Comparison of ENCODE assay signal across 9 mouse cellular contexts in genomic region chr11:59305821-59306215, GRCm38 (mm10). TPM values are rescaled to one million over a fixed set of nuclear protein-coding genes. Genes with fewer than 3 reads are reported as not detected.
DNase-seq lines count a peak whose midpoint lies in the region; ATAC-seq and TF ChIP-seq lines count a peak whose summit lies in the region.
"Had no signal": no experiment of that assay in that cellular context is flagged by ENCODE, and none has a peak within 500 bp of the region (broad histone marks: within the 10 kb centered on the region; RNA-seq: fewer than 3 reads in every experiment).

No protein-coding gene starts in this region.

- DNase-seq in kidney, postnatal 0 days (ENCODE audit: low spot score), result no peak
- no peak for DNase-seq in kidney, postnatal 36 days
- no peak for DNase-seq in forebrain, postnatal 0 days
- DNase-seq in adrenal gland, adult (ENCODE audit: inconsistent age in 2 of 2, low spot score in 1 of 2), result no peak
- no peak for DNase-seq in spleen, adult 18-20 months
- DNase-seq in urinary bladder, adult 2 months (ENCODE audit: low spot score), result no peak
- DNase-seq: thymus, postnatal 36 days had no signal

- H3K4me1 ChIP-seq in kidney, postnatal 0 days (replicated peaks; ENCODE audit: insufficient read depth, low read length), result peaks cover 14% of the 10 kb centered on the region
- peaks cover 4% of the 10 kb centered on the region; the same call in 1 of the 2 replicates for H3K4me1 ChIP-seq in brown adipose tissue, adult 24 weeks (ENCODE audit: control insufficient read depth, insufficient read depth, insufficient read length, low read length)
- H3K4me1 ChIP-seq in forebrain, postnatal 0 days (ENCODE audit: insufficient read depth), result peaks cover 6% of the 10 kb centered on the region
- peaks cover 44% of the 10 kb centered on the region for H3K4me1 ChIP-seq in midbrain, embryonic 13.5 days (replicated peaks)

- H3K27me3 ChIP-seq in kidney, postnatal 0 days (ENCODE audit: insufficient read depth, low read length), result peaks cover 13% of the 10 kb centered on the region
- H3K27me3 ChIP-seq in forebrain, postnatal 0 days (ENCODE audit: insufficient read depth, low read length), result peaks cover 33% of the 10 kb centered on the region
- peaks cover 81% of the 10 kb centered on the region for H3K27me3 ChIP-seq in midbrain, embryonic 13.5 days

- H3K9me3 ChIP-seq in kidney, postnatal 0 days (replicated peaks; ENCODE audit: low read length), result no peaks in the 10 kb centered on the region
- H3K9me3 ChIP-seq in forebrain, postnatal 0 days (ENCODE audit: low read length), result no peaks in the 10 kb centered on the region
- no peaks in the 10 kb centered on the region for H3K9me3 ChIP-seq in midbrain, embryonic 13.5 days

- H3K36me3 ChIP-seq in kidney, postnatal 0 days (ENCODE audit: insufficient read depth, low read length), result no peaks in the 10 kb centered on the region
- no peaks in the 10 kb centered on the region for H3K36me3 ChIP-seq in forebrain, postnatal 0 days (ENCODE audit: insufficient read depth)
- H3K36me3 ChIP-seq in midbrain, embryonic 13.5 days, result no peaks in the 10 kb centered on the region

- H3K27ac ChIP-seq in kidney, postnatal 0 days, result no peak overlapping the region
- no peak overlapping the region for H3K27ac ChIP-seq in brown adipose tissue, adult 24 weeks (replicated peaks; ENCODE audit: low read depth, low read length)
- H3K27ac ChIP-seq in forebrain, postnatal 0 days (ENCODE audit: low read depth, low read length), result no peak overlapping the region
- no peak overlapping the region for H3K27ac ChIP-seq in midbrain, embryonic 13.5 days

- H3K9ac ChIP-seq in kidney, postnatal 0 days (ENCODE audit: low read depth, low read length), result no peak overlapping the region
- H3K9ac ChIP-seq in forebrain, postnatal 0 days, result no peak overlapping the region
- H3K9ac ChIP-seq in midbrain, embryonic 13.5 days (replicated peaks), result no peak overlapping the region

- ATAC-seq in kidney, postnatal 0 days (replicated peaks; ENCODE audit: low FRiP score, low read depth), result no peak
- ATAC-seq in forebrain, postnatal 0 days, result no peak
- ATAC-seq in midbrain, embryonic 13.5 days, result no peak

- TF ChIP-seq CTCF in kidney, postnatal 0 days (IDR thresholded peaks at IDR 0.05; ENCODE audit: low read depth), result no peak
- no peak for TF ChIP-seq CTCF in forebrain, postnatal 0 days (IDR thresholded peaks at IDR 0.05; ENCODE audit: low read depth)

- peak overlapping the region; percentile 60; the same call in 1 of the 2 replicates for H3K4me3 ChIP-seq in kidney, postnatal 0 days (replicated peaks; ENCODE audit: low read depth, low read length)
- H3K4me3 ChIP-seq in brown adipose tissue, adult 24 weeks (ENCODE audit: insufficient read depth, low read depth, low read length), result peak overlapping the region; percentile 76; the same call in 1 of the 2 replicates
- no peak overlapping the region for H3K4me3 ChIP-seq in forebrain, postnatal 0 days (ENCODE audit: low read depth, low read length)
- peak overlapping the region; percentile 52 for H3K4me3 ChIP-seq in midbrain, embryonic 13.5 days (replicated peaks)

- 6% methylated on average over 10 of the region's 10 CpGs for WGBS in kidney, postnatal 0 days
- WGBS in forebrain, postnatal 0 days, result 5% methylated on average over 10 of the region's 10 CpGs
- 4% methylated on average over 10 of the region's 10 CpGs for WGBS in midbrain, embryonic 13.5 days

- peak overlapping the region; percentile 94; the same call in 1 of the 2 replicates for H3K4me2 ChIP-seq in kidney, postnatal 0 days (ENCODE audit: low read length)
- peak overlapping the region; percentile 92; the same call in 1 of the 2 replicates for H3K4me2 ChIP-seq in forebrain, postnatal 0 days (ENCODE audit: low read depth)
- peak overlapping the region; percentile 70 for H3K4me2 ChIP-seq in midbrain, embryonic 13.5 days (replicated peaks)

RNA-seq across cellular contexts. Expression of gene Wnt9a, which starts 0.9 kb away (rescaled TPM):
- polyA plus RNA-seq in kidney, postnatal 0 days (2015; fragmentation: Nextera tagmentation; extraction: Ambion mirVana), result 1.0 and 1.1 TPM in 2 replicates
- polyA plus RNA-seq in brown adipose tissue, adult 24 weeks (2012; ENCODE audit: insufficient read depth, insufficient read length, missing spikeins), result 0.33 and 0.40 TPM in 2 replicates
- total RNA-seq in forebrain, postnatal 0 days (2014; rRNA removed), result 1.9 and 5.6 TPM in 2 replicates
- 2.1 and 2.6 TPM in 2 replicates for polyA plus RNA-seq in forebrain, postnatal 0 days (2015; fragmentation: Nextera tagmentation; extraction: Ambion mirVana)
- 2.9 and 6.0 TPM in 2 replicates for polyA plus RNA-seq in midbrain, embryonic 13.5 days (2015; fragmentation: Nextera tagmentation; extraction: Ambion mirVana)
- 11.6 and 11.7 TPM in 2 replicates for polyA plus RNA-seq in urinary bladder, adult 2 months (2012; rRNA removed)

RNA-seq across cellular contexts. Expression of gene Wnt3a, which starts 15.3 kb away (rescaled TPM):
- not detected in 2 replicates for polyA plus RNA-seq in kidney, postnatal 0 days (2015; fragmentation: Nextera tagmentation; extraction: Ambion mirVana)
- not detected in 2 replicates for polyA plus RNA-seq in brown adipose tissue, adult 24 weeks (2012; ENCODE audit: insufficient read depth, insufficient read length, missing spikeins)
- total RNA-seq in forebrain, postnatal 0 days (2014; rRNA removed), result 0.31 and 0.52 TPM in 2 replicates
- polyA plus RNA-seq in forebrain, postnatal 0 days (2015; fragmentation: Nextera tagmentation; extraction: Ambion mirVana), result 0.19 and 0.29 TPM in 2 replicates
- polyA plus RNA-seq in midbrain, embryonic 13.5 days (2015; fragmentation: Nextera tagmentation; extraction: Ambion mirVana), result 0.68 and 3.0 TPM in 2 replicates
- 0.03 TPM in 2 replicates for polyA plus RNA-seq in urinary bladder, adult 2 months (2012; rRNA removed)
